16 mouse cellular contexts compared by ENCODE assay signal in genomic region chr9:67529600-67529999, GRCm38 (mm10). TPM values are rescaled to one million over a fixed set of nuclear protein-coding genes. Genes with fewer than 3 reads are reported as not detected.
DNase-seq lines count a peak whose midpoint lies in the region; ATAC-seq and TF ChIP-seq lines count a peak whose summit lies in the region.
"Had no signal": no experiment of that assay in that cellular context is flagged by ENCODE, and none has a peak within 500 bp of the region (broad histone marks: within the 10 kb centered on the region; RNA-seq: fewer than 3 reads in every experiment).

No protein-coding gene starts in this region.

- peak overlapping the region; percentile 41 for H3K4me3 ChIP-seq in gastrocnemius, adult 2 months
- no peak overlapping the region for H3K4me3 ChIP-seq in forebrain, postnatal 0 days (ENCODE audit: low read depth, low read length)
- H3K4me3 ChIP-seq: megakaryocyte, embryonic 14.5 days; neural tube, embryonic 13.5 days had no signal

- no peaks in the 10 kb centered on the region for H3K27me3 ChIP-seq in forebrain, postnatal 0 days (ENCODE audit: insufficient read depth, low read length)
- H3K27me3 ChIP-seq: megakaryocyte, embryonic 14.5 days; neural tube, embryonic 13.5 days had no signal

- TF ChIP-seq CTCF in gastrocnemius, adult 2 months (IDR thresholded peaks at IDR 0.05) = no peak
- no peak for TF ChIP-seq CTCF in forebrain, postnatal 0 days (IDR thresholded peaks at IDR 0.05; ENCODE audit: low read depth)

- intact Hi-C loops in gastrocnemius, adult 2 months (cut with DNase I) = loop anchor here (5.0 kb wide), 1 partner anchor 37 kb away; no protein-coding TSS in a partner anchor
- intact Hi-C loops in gastrocnemius, postnatal 14 days (cut with DNase I; ENCODE audit: low total_unique reads) = no loop called here

- no peak overlapping the region for H3K4me2 ChIP-seq in forebrain, postnatal 0 days (ENCODE audit: low read depth)
- H3K4me2 ChIP-seq: neural tube, embryonic 13.5 days had no signal

- DNase-seq in gastrocnemius, adult 2 months = peak; percentile 58
- no peak for DNase-seq in gastrocnemius, postnatal 14 days
- peak; percentile 31 for DNase-seq in retina, postnatal 1 day
- no peak for DNase-seq in retina, embryonic 14.5 days (ENCODE audit: low spot score)
- DNase-seq in heart, postnatal 4 days = peak; percentile 36
- DNase-seq in forebrain, postnatal 0 days = no peak
- DNase-seq: adrenal gland, adult 2 months; cerebellum, adult 8-10 months; embryo, embryonic 11 days; lung, adult 18-20 months; spleen, adult 18-20 months; thymus, postnatal 25 days had no signal

- H3K36me3 ChIP-seq in forebrain, postnatal 0 days (ENCODE audit: insufficient read depth) = no peaks in the 10 kb centered on the region
- H3K36me3 ChIP-seq: neural tube, embryonic 13.5 days had no signal

- no peak overlapping the region for H3K9ac ChIP-seq in forebrain, postnatal 0 days
- H3K9ac ChIP-seq: neural tube, embryonic 13.5 days had no signal

- H3K27ac ChIP-seq in gastrocnemius, adult 2 months = peak overlapping the region; percentile 91
- H3K27ac ChIP-seq in forebrain, postnatal 0 days (ENCODE audit: low read depth, low read length) = no peak overlapping the region
- H3K27ac ChIP-seq: neural tube, embryonic 13.5 days had no signal

- no peak for ATAC-seq in CD4-positive, CD25-positive, alpha-beta regulatory T cell, adult 4 months
- ATAC-seq in granulocyte monocyte progenitor cell, adult 5-6 weeks (replicated peaks; ENCODE audit: poor library complexity, severe bottlenecking) = no peak
- no peak for ATAC-seq in forebrain, postnatal 0 days

- WGBS in forebrain, postnatal 0 days = 68% methylated on average over 5 of the region's 5 CpGs

- H3K9me3 ChIP-seq in forebrain, postnatal 0 days (ENCODE audit: low read length) = no peaks in the 10 kb centered on the region
- H3K9me3 ChIP-seq: megakaryocyte, embryonic 14.5 days; neural tube, embryonic 13.5 days had no signal

- no peaks in the 10 kb centered on the region for H3K4me1 ChIP-seq in forebrain, postnatal 0 days (ENCODE audit: insufficient read depth)
- H3K4me1 ChIP-seq: megakaryocyte, embryonic 14.5 days had no signal

RNA-seq across cellular contexts. Expression of gene Tln2, which starts 29.9 kb away (rescaled TPM):
- 10 to 100 TPM; 82.5 to 83.1 TPM for total RNA-seq in gastrocnemius, adult 2 months (2021)
- total RNA-seq in gastrocnemius, postnatal 14 days (2021) = 100 to 1,000 TPM; 101 to 103 TPM
- total RNA-seq in heart, postnatal 4 days (2021) = 100 to 1,000 TPM; 111 to 116 TPM
- polyA plus RNA-seq in CD4-positive, CD25-positive, alpha-beta regulatory T cell, adult 4 months (2017; shearing (Covaris generic)) = under 1 TPM in 1 of 2 experiments, not detected in 1; 0.22 TPM
- 0.28 TPM in 1 of 2 replicates, not detected in the other for total RNA-seq in granulocyte monocyte progenitor cell, adult 5-6 weeks (2014; fragmentation: Nextera tagmentation)
- 1.4 and 7.0 TPM in 2 replicates for total RNA-seq in granulocyte monocyte progenitor cell, adult 5-6 weeks (2017)
- total RNA-seq in forebrain, postnatal 0 days (2014; rRNA removed) = 36.9 and 45.9 TPM in 2 replicates
- 22.0 and 31.3 TPM in 2 replicates for polyA plus RNA-seq in forebrain, postnatal 0 days (2015; fragmentation: Nextera tagmentation; extraction: Ambion mirVana)

Comparison
In these comparisons a context has a peak if more than half of its experiments do, and no peak if none do; other contexts are left out.
1. DNase-seq: peak in gastrocnemius, adult 2 months (single experiment), retina, postnatal 1 day (single experiment) and heart, postnatal 4 days (single experiment); none in gastrocnemius, postnatal 14 days (single experiment), retina, embryonic 14.5 days (single experiment) and forebrain, postnatal 0 days (single experiment).